Mouse (Mus musculus) ES-Bruce4 (cell line): ENCODE results near the gene Plcb4. TPM values are rescaled to one million over a fixed set of nuclear protein-coding genes. Genes with fewer than 3 reads are reported as not detected.

Source experiments
- H3K27ac ChIP-seq: 2 replicates; pipeline ENCODE4 v1.5.1; 2012; ENCODE audit warnings: low read length, inconsistent platforms; ENCODE audit not compliant: insufficient read depth
- H3K27me3 ChIP-seq: 2 replicates; pipeline ENCODE4 v1.6.1; 2012; ENCODE audit warnings: mild to moderate bottlenecking, low read length, inconsistent platforms; ENCODE audit not compliant: control insufficient read depth, poor library complexity, insufficient read depth, severe bottlenecking
- H3K36me3 ChIP-seq: 2 replicates; pipeline ENCODE4 v1.6.1; 2012; ENCODE audit warnings: inconsistent platforms, mild to moderate bottlenecking, low read length, moderate library complexity; ENCODE audit not compliant: control insufficient read depth, poor library complexity, insufficient read depth, severe bottlenecking
- H3K4me1 ChIP-seq: one replicate; pipeline ENCODE4 v1.8.1; 2011; ENCODE audit warnings: low read length; ENCODE audit not compliant: control insufficient read depth, insufficient read depth
- H3K4me3 ChIP-seq: 2 replicates; pipeline ENCODE4 v1.5.1; 2011; ENCODE audit warnings: low read depth, mild to moderate bottlenecking, low read length
- H3K9ac ChIP-seq: 2 replicates; pipeline ENCODE4 v1.6.1; 2012; ENCODE audit warnings: low read depth, mild to moderate bottlenecking, inconsistent platforms; ENCODE audit not compliant: poor library complexity, severe bottlenecking
- H3K9me3 ChIP-seq: replicated peaks from 2 replicates; pipeline ENCODE4 v1.6.1; 2012; ENCODE audit warnings: mild to moderate bottlenecking, low read length, inconsistent platforms; ENCODE audit not compliant: control insufficient read depth, poor library complexity, insufficient read depth, severe bottlenecking
- CTCF ChIP-seq: IDR thresholded peaks from one replicate; pipeline ENCODE4 v1.8.1; 2011; ENCODE audit warnings: low read depth, low read length
- EP300 ChIP-seq: IDR thresholded peaks from 2 replicates; pipeline ENCODE4 v1.6.1; 2011; ENCODE audit warnings: low read depth, low read length; ENCODE audit not compliant: insufficient read depth
- POLR2A ChIP-seq: IDR thresholded peaks from one replicate; pipeline ENCODE4 v1.8.1; 2011; ENCODE audit warnings: low read length; ENCODE audit not compliant: insufficient read depth
- polyA plus RNA-seq: library from polyadenylated mRNA; stranded (reverse); fragments of >200 nt; gene quantifications from 2 replicates; pipeline ENCODE4 v1.2.4, GENCODE M21; 2011; ENCODE audit warnings: low read depth; ENCODE audit not compliant: missing spikeins, insufficient read depth, insufficient read length

Gene Plcb4
- polyA plus RNA-seq, 1 experiment, result 19.3 TPM

DNA sequence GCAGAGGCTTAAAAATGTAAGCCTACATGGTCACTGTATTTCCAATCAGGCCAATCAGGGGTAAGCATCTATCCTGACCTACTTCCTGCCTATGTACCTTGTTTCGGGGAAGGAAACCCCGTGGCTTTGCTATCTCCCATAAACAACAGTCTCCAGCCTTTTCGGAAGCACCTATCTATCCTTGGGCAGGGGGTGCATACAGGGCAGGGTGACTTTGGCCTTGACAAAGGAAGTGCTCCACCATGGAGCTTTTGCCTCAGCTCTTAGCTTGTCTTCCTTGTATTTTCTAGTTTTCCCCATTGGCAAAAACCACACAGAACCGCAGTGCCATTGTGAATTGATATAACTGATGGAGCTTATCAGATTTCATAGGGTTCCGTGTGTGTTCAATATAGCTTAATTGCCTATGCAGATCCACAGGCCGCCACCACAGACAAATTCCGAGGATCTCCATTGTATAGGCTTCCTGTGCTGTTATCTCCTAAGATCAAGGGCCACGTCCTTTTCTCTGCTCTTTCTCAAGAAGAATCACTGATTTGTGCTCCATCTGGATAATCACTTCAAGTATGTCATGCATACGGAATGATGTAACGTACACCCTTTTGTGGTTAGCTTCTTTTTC is 140.4 kb downstream of the Plcb4 start:
- Histone ChIP-seq H3K27me3 (no peaks in the 10 kb centered on the region), H3K9me3 (no peaks in the 10 kb centered on the region)
- TF ChIP-seq EP300, result no peak
- TF ChIP-seq POLR2A, result no peak

DNA sequence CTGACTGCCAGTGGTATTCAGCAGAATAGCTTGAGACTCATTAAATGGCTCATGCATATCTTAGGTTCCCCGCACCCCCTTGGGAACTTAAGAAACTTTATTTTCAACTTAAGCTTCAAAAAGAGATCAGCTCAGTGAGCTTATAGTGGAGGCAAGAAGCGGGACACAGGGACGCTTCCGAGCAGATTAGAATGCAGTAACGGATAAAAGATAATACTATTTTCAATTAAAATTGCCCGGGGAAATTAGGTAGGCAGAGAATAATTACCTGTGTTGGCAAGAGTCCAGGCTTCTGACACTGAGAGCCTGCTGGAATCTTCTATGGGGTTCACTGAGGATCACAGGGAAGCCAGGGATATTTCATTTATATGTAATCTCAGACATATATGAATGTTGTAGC is 141.6 kb downstream of the Plcb4 start:
- no peaks in the 10 kb centered on the region for H3K9me3 ChIP-seq
- H3K27ac ChIP-seq, result no peak overlapping the region
- H3K36me3 ChIP-seq, result no peaks in the 10 kb centered on the region
- H3K9ac ChIP-seq, result no peak overlapping the region
- no peaks in the 10 kb centered on the region for H3K27me3 ChIP-seq
- TF ChIP-seq EP300 (no peak), CTCF (no peak), POLR2A (no peak)
- H3K4me1 ChIP-seq, result peaks cover 5% of the 10 kb centered on the region
- no peak overlapping the region for H3K4me3 ChIP-seq

More for the DNA sequence above, 140.4 kb downstream of the Plcb4 start:
- Histone ChIP-seq H3K27ac (no peak overlapping the region), H3K4me1 (peaks cover 5% of the 10 kb centered on the region), H3K9ac (no peak overlapping the region), H3K36me3 (no peaks in the 10 kb centered on the region), H3K4me3 (no peak overlapping the region)

DNA sequence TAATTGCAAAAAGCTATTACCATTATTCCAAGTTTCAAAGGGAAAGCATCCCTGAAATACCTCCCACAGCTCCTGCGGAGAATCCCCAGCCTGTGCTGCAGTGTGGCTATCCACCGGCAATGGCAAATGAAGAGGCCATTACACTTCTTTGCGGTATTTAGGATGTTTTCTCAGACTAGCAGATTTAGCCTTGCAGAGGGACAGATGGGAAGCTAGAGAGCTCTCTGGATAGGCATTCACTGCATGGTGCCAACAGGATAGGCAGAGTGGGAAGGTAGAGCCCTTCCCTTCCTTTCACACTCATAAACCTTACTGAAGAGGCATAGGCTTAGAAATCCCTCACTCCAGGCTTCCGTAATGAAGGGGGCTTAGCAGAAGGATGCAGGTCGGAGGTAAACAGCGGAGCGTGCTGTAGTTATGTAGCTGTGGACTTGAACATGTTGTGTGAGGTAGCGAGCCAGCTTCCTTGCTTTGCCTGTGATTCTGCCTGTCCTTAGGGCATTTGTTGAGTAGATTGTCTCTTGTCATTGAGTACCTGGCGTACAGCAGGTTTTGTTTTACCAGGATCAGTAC is 144.2 kb downstream of the Plcb4 start:
- H3K4me3 ChIP-seq, result no peak overlapping the region
- TF ChIP-seq POLR2A, result no peak
- TF ChIP-seq CTCF, result no peak
- TF ChIP-seq EP300, result no peak
- H3K36me3 ChIP-seq, result no peaks in the 10 kb centered on the region
- H3K27me3 ChIP-seq, result no peaks in the 10 kb centered on the region
- no peak overlapping the region for H3K27ac ChIP-seq
- H3K9ac ChIP-seq, result no peak overlapping the region
- H3K9me3 ChIP-seq, result no peaks in the 10 kb centered on the region
- peaks cover 3% of the 10 kb centered on the region for H3K4me1 ChIP-seq

DNA sequence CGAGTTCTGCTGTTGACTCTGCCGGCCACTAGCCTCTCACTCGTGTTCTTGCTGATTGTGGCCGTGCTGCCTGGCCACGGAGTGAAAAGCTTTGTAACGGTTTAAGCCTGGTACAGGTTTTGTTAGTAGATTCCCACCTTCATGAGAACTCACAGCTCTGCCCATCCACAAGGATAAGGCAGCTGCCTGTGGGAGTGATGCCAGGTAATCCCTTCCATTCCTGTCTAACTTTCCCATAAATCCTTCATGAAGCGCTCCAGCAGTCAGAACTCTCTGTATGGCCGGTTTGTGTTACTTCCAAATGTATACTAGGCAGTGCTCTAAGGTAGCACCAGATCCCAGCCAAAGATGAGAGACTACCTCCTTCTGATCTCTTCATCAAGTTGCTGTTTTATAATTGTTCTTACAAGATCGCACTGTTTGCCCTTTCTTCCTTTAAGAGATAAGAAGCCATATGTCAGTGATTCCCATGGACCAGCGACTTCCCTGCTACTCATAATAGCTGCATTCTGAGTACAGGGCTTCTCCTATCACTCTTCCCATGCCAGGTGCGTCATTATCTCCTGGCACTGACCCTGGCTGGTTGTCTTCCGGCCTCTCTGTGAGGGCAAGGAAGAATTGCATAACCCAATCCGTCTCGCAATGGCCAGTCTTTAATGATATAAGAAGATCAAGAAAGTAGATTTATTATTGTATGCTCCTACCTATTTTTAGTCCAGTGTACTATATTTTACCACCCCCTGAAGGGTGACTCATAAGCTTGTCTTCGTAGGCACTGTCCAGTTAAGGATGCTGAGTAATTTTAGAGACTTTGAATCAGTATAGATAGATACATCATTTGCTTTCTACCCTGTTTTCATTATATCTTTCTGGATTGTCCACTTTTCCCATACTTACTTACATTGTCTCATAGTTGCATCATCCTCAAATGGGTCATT is 147.2 kb downstream of the Plcb4 start:
- no peaks in the 10 kb centered on the region for H3K9me3 ChIP-seq
- H3K4me3 ChIP-seq, result no peak overlapping the region
- H3K27me3 ChIP-seq, result no peaks in the 10 kb centered on the region
- H3K36me3 ChIP-seq, result no peaks in the 10 kb centered on the region
- no peak for TF ChIP-seq POLR2A
- TF ChIP-seq CTCF, result no peak
- no peak for TF ChIP-seq EP300
- H3K27ac ChIP-seq, result no peak overlapping the region
- no peak overlapping the region for H3K9ac ChIP-seq
- no peaks in the 10 kb centered on the region for H3K4me1 ChIP-seq

DNA sequence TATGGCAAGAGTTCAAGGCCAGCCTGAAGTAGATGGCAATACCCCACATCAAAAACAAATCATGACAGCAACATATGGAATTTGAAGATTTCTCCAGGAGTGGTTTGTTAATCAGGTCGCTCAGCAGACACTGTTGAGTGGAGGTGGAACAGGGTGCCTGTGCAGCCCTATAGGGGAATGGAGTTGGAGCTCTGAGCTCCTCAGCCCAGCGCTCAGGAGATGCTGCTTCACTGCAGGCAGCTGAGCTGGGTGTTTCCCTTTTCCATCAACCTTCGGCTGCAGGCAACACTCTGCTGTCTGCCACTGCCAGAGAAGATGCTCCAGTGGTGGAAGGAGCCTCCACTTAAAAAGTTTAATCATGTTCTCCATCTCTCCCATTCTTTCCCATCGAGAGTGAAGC is 149.5 kb downstream of the Plcb4 start:
- Histone ChIP-seq H3K36me3 (no peaks in the 10 kb centered on the region), H3K4me1 (no peaks in the 10 kb centered on the region), H3K27ac (no peak overlapping the region), H3K9me3 (no peaks in the 10 kb centered on the region), H3K9ac (no peak overlapping the region), H3K27me3 (no peaks in the 10 kb centered on the region), H3K4me3 (no peak overlapping the region)
- TF ChIP-seq POLR2A (no peak), EP300 (no peak), CTCF (no peak)
